Mouse (Mus musculus): Measurements from ENCODE around the gene Xlr3c. TPM values are rescaled to one million over a fixed set of nuclear protein-coding genes. Genes with fewer than 3 reads are reported as not detected.
A peak's percentile ranks its signal among the peaks of the same experiment; 100 is the strongest.
"Not testable (repeated sequence)": the region's sequence is repeated elsewhere in the genome, so short reads cannot be mapped to it uniquely, and the experiment has no call there.

Gene Xlr3c
- total RNA-seq (2022), result not detected

GRCm38 (mm10) chrX:73265270-73265669, at the start of gene Xlr3c:
Gene Xlr3c, minus strand, starts transcription at chrX:73265390.
- not testable (repeated sequence) for DNase-seq (ENCODE audit: low spot score in 2 of 2)

GRCm38 (mm10) chrX:73312522-73312921, 47.3 kb upstream of the Xlr3c start:
- no peak for DNase-seq (ENCODE audit: low spot score in 2 of 2)

GRCm38 (mm10) chrX:73295745-73296144, 30.6 kb upstream of the Xlr3c start:
- not testable (repeated sequence) for DNase-seq (ENCODE audit: low spot score in 2 of 2)

GRCm38 (mm10) chrX:73292876-73293275, 27.7 kb upstream of the Xlr3c start, which contains the start of the genes Xlr5a and Xlr5c:
Gene Xlr5a, minus strand, starts transcription at chrX:73292976.
Gene Xlr5c, minus strand, starts transcription at chrX:73292976.
- DNase-seq (ENCODE audit: low spot score in 2 of 2), result not testable (repeated sequence)

- not testable (repeated sequence) for DNase-seq (ENCODE audit: low spot score in 2 of 2)
Observed at GRCm38 (mm10) chrX:73262428-73262827, 2.8 kb downstream of the Xlr3c start.

- DNase-seq (ENCODE audit: low spot score in 2 of 2), result not testable (repeated sequence)
Observed at GRCm38 (mm10) chrX:73242821-73243325, 22.3 kb downstream of the Xlr3c start, which contains the start of gene Xlr4c. Gene Xlr4c, minus strand, starts transcription at chrX:73243130.

- no peak for DNase-seq (ENCODE audit: low spot score in 2 of 2)
Observed at GRCm38 (mm10) chrX:73229288-73229687, 35.9 kb downstream of the Xlr3c start.

GRCm38 (mm10) chrX:73228606-73229214, 36.5 kb downstream of the Xlr3c start:
- peak; percentile 11 to 54 for DNase-seq (ENCODE audit: low spot score in 2 of 2)

- peak; percentile 50 to 56 for DNase-seq (ENCODE audit: low spot score in 2 of 2)
Observed at GRCm38 (mm10) chrX:73227914-73228605, 37.1 kb downstream of the Xlr3c start, which contains the start of gene F8a. Gene F8a, plus strand, starts transcription at chrX:73228291.

GRCm38 (mm10) chrX:73225365-73225764, 39.8 kb downstream of the Xlr3c start:
- no peak for DNase-seq (ENCODE audit: low spot score in 2 of 2)

GRCm38 (mm10) chrX:73213819-73214564, 51.2 kb downstream of the Xlr3c start, which contains the start of gene Xlr4b:
Gene Xlr4b, plus strand, starts transcription at chrX:73214333.
- DNase-seq (ENCODE audit: low spot score in 2 of 2), result not testable (repeated sequence)

Other genes with a start within 250 kb of the Xlr3c start
- gene Pnma5, start 228.3 kb downstream of the Xlr3c start, total RNA-seq (2022), result under 1 TPM in 1 of 4 experiments, not detected in 3; 0.21 TPM
- not detected for gene Pnma3, start 200.6 kb downstream of the Xlr3c start, total RNA-seq (2022)
- gene Xlr4a, start 182.9 kb downstream of the Xlr3c start, total RNA-seq (2022), result under 1 TPM in 1 of 4 experiments, not detected in 3; 0.58 TPM
- 1 to 10 TPM in 3 of 4 experiments, not detected in 1; 1.1 to 2.1 (median 1.4) TPM for gene Xlr3a, start 168.3 kb downstream of the Xlr3c start, total RNA-seq (2022)
- not detected for gene Gm14685, start 148.3 kb downstream of the Xlr3c start, total RNA-seq (2022)
- gene Xlr5b, start 116.6 kb downstream of the Xlr3c start, total RNA-seq (2022), result not detected
- not detected for gene DXBay18, start 115.9 kb downstream of the Xlr3c start, total RNA-seq (2022)
- not detected for gene Spin2d, start 88.4 kb downstream of the Xlr3c start, total RNA-seq (2022)
- 1 to 10 TPM in 2 of 4 experiments, under 1 TPM in 1, not detected in 1; 0.41 to 5.5 (median 4.3) TPM for gene Xlr3b, start 73.2 kb downstream of the Xlr3c start, total RNA-seq (2022)
- under 1 TPM in 2 of 4 experiments, not detected in 2; 0.41 to 0.43 TPM for gene Xlr4b, start 51.1 kb downstream of the Xlr3c start, total RNA-seq (2022)
- 1 to 10 TPM; 5.1 to 7.8 (median 6.6) TPM for gene F8a, start 37.1 kb downstream of the Xlr3c start, total RNA-seq (2022)
- not detected for gene Xlr4c, start 22.3 kb downstream of the Xlr3c start, total RNA-seq (2022)
- not detected for gene Xlr5a, start 27.6 kb upstream of the Xlr3c start, total RNA-seq (2022)
- gene Xlr5c, start 27.6 kb upstream of the Xlr3c start, total RNA-seq (2022), result not detected
- gene Gm45015, start 71.5 kb upstream of the Xlr3c start, total RNA-seq (2022), result not detected
- gene Zfp275, start 77.2 kb upstream of the Xlr3c start, total RNA-seq (2022), result 1 to 10 TPM; 4.5 to 5.0 (median 4.6) TPM
- not detected for gene Gm18336, start 133.3 kb upstream of the Xlr3c start, total RNA-seq (2022)
- gene Zfp92, start 145.7 kb upstream of the Xlr3c start, total RNA-seq (2022), result not detected
- not detected for gene Trex2, start 170.0 kb upstream of the Xlr3c start, total RNA-seq (2022)
- gene Haus7, start 193.7 kb upstream of the Xlr3c start, total RNA-seq (2022), result 10 to 100 TPM in 3 of 4 experiments, 1 to 10 TPM in 1; 9.3 to 13.2 (median 12.2) TPM
- gene Bgn, start 218.2 kb upstream of the Xlr3c start, total RNA-seq (2022), result 10 to 100 TPM; 19.5 to 43.0 (median 27.5) TPM
- gene Atp2b3, start 237.7 kb upstream of the Xlr3c start, total RNA-seq (2022), result 10 to 100 TPM; 10.7 to 14.4 (median 11.3) TPM